ENCODE assay signal across 7 mouse cellular contexts in genomic region chr4:155785819-155786218, GRCm38 (mm10). TPM values are rescaled to one million over a fixed set of nuclear protein-coding genes. Genes with fewer than 3 reads are reported as not detected.
DNase-seq lines count a peak whose midpoint lies in the region; ATAC-seq and TF ChIP-seq lines count a peak whose summit lies in the region.

Gene Tmem88b (minus strand): TSS chr4:155785874.

- ATAC-seq in embryonic facial prominence, embryonic 13.5 days (ENCODE audit: insufficient number of reproducible peaks, insufficient read depth, low FRiP score, low TSS enrichment, low read depth): no peak
- no peak for ATAC-seq in intestine, embryonic 16.5 days
- ATAC-seq in neural tube, embryonic 13.5 days (ENCODE audit: low read depth): no peak

- H3K4me3 ChIP-seq in liver, adult 2 months (ENCODE audit: insufficient read depth, low read depth, low read length): peak within 1 kb of the TSS; percentile 74; the same call in 1 of the 2 replicates
- H3K4me3 ChIP-seq in embryonic facial prominence, embryonic 13.5 days: peak within 1 kb of the TSS; percentile 66
- peak within 1 kb of the TSS; percentile 76 for H3K4me3 ChIP-seq in intestine, embryonic 16.5 days (ENCODE audit: low read length)
- H3K4me3 ChIP-seq in neural tube, embryonic 13.5 days: peak within 1 kb of the TSS; percentile 57

- no peaks in the 10 kb centered on the region for H3K27me3 ChIP-seq in liver, adult 2 months (ENCODE audit: control insufficient read depth, insufficient read depth, low read length)
- H3K27me3 ChIP-seq in embryonic facial prominence, embryonic 13.5 days: no peaks in the 10 kb centered on the region
- no peaks in the 10 kb centered on the region for H3K27me3 ChIP-seq in intestine, embryonic 16.5 days (replicated peaks; ENCODE audit: control insufficient read depth, insufficient read depth, low read length)
- no peaks in the 10 kb centered on the region for H3K27me3 ChIP-seq in neural tube, embryonic 13.5 days

- H3K9me3 ChIP-seq in embryonic facial prominence, embryonic 13.5 days: no peaks in the 10 kb centered on the region
- H3K9me3 ChIP-seq in intestine, embryonic 16.5 days (ENCODE audit: control insufficient read depth, low read length): no peaks in the 10 kb centered on the region
- no peaks in the 10 kb centered on the region for H3K9me3 ChIP-seq in neural tube, embryonic 13.5 days

- TF ChIP-seq POLR2A in liver, adult 2 months (IDR thresholded peaks at IDR 0.05; ENCODE audit: extremely low read depth, insufficient read depth, low read length): no peak

- H3K4me2 ChIP-seq in embryonic facial prominence, embryonic 13.5 days: peak within 1 kb of the TSS; percentile 66
- H3K4me2 ChIP-seq in intestine, embryonic 16.5 days (ENCODE audit: low read depth, low read length): peak within 1 kb of the TSS; percentile 73
- H3K4me2 ChIP-seq in neural tube, embryonic 13.5 days: peak within 1 kb of the TSS; percentile 70

- peak within 1 kb of the TSS; percentile 98; the same call in 1 of the 2 replicates for H3K9ac ChIP-seq in liver, adult 2 months (ENCODE audit: low read depth, low read length)
- H3K9ac ChIP-seq in embryonic facial prominence, embryonic 13.5 days: peak within 1 kb of the TSS; percentile 85; the same call in 1 of the 2 replicates
- peak within 1 kb of the TSS; percentile 91 for H3K9ac ChIP-seq in intestine, embryonic 16.5 days (ENCODE audit: low read depth, low read length)
- peak within 1 kb of the TSS; percentile 82 for H3K9ac ChIP-seq in neural tube, embryonic 13.5 days

- H3K27ac ChIP-seq in liver, adult 2 months (replicated peaks; ENCODE audit: insufficient read depth, low read depth, low read length): peak within 1 kb of the TSS; percentile 97
- H3K27ac ChIP-seq in embryonic facial prominence, embryonic 13.5 days: no peak within 1 kb of the TSS
- H3K27ac ChIP-seq in intestine, embryonic 16.5 days (ENCODE audit: low read length): peak within 1 kb of the TSS; percentile 97
- no peak within 1 kb of the TSS for H3K27ac ChIP-seq in neural tube, embryonic 13.5 days (replicated peaks)

- no peaks in the 10 kb centered on the region for H3K36me3 ChIP-seq in liver, adult 2 months (ENCODE audit: control insufficient read depth, insufficient read depth, low read length)
- H3K36me3 ChIP-seq in embryonic facial prominence, embryonic 13.5 days: no peaks in the 10 kb centered on the region
- no peaks in the 10 kb centered on the region for H3K36me3 ChIP-seq in intestine, embryonic 16.5 days (ENCODE audit: control insufficient read depth, insufficient read depth, low read length)
- H3K36me3 ChIP-seq in neural tube, embryonic 13.5 days: no peaks in the 10 kb centered on the region

- TF ChIP-seq CTCF in liver, adult 2 months (IDR thresholded peaks at IDR 0.05; ENCODE audit: low read depth, low read length): 0 out of 2 replicates have a peak, but pooled peaks have one; percentile 9

- no peaks in the 10 kb centered on the region; the same call in 1 of the 2 replicates for H3K4me1 ChIP-seq in liver, adult 2 months (ENCODE audit: control insufficient read depth, insufficient read depth, low read length)
- H3K4me1 ChIP-seq in embryonic facial prominence, embryonic 13.5 days: peaks cover 9% of the 10 kb centered on the region
- H3K4me1 ChIP-seq in intestine, embryonic 16.5 days (ENCODE audit: control insufficient read depth, insufficient read depth, low read length): peaks cover 15% of the 10 kb centered on the region
- H3K4me1 ChIP-seq in neural tube, embryonic 13.5 days (replicated peaks): peaks cover 18% of the 10 kb centered on the region

- DNase-seq in liver, adult 2 months (ENCODE audit: extremely low read depth, low read depth, low spot score): no peak
- no peak for DNase-seq in liver
- DNase-seq in cerebellum, adult 11-12 months: no peak
- DNase-seq in urinary bladder, postnatal 14 days (ENCODE audit: low spot score): no peak

- 83% methylated on average over 5 of the region's 5 CpGs for WGBS in liver, adult 2 months
- WGBS in embryonic facial prominence, embryonic 13.5 days: 55% methylated on average over 5 of the region's 5 CpGs
- 60% methylated on average over 5 of the region's 5 CpGs for WGBS in intestine, embryonic 16.5 days
- WGBS in neural tube, embryonic 13.5 days: 67% methylated on average over 5 of the region's 5 CpGs

- no peaks in the 10 kb centered on the region for H3K79me2 ChIP-seq in liver, adult 2 months (ENCODE audit: control insufficient read depth, insufficient read depth, low read length)

RNA-seq across cellular contexts. Expression of gene Tmem88b, which starts in this region (rescaled TPM):
- 0.74 and 0.87 TPM in 2 replicates for total RNA-seq in liver, adult 2 months (2014; rRNA removed)
- polyA plus RNA-seq in liver, adult 2 months (2012; rRNA removed): 1.3 and 1.9 TPM in 2 replicates
- 0.67 and 0.74 TPM in 2 replicates for polyA plus RNA-seq in embryonic facial prominence, embryonic 13.5 days (2015; fragmentation: Nextera tagmentation; extraction: Ambion mirVana)
- 0.89 and 1.1 TPM in 2 replicates for polyA plus RNA-seq in intestine, embryonic 16.5 days (2015; fragmentation: Nextera tagmentation; extraction: Ambion mirVana)
- polyA plus RNA-seq in neural tube, embryonic 13.5 days (2015; fragmentation: Nextera tagmentation; extraction: Ambion mirVana): 0.49 and 1.1 TPM in 2 replicates

Comparison
In these comparisons a context has a peak if more than half of its experiments do, and no peak if none do; other contexts are left out.
1. H3K27ac ChIP-seq: peak in liver, adult 2 months (single experiment) and intestine, embryonic 16.5 days (single experiment); none in embryonic facial prominence, embryonic 13.5 days (single experiment) and neural tube, embryonic 13.5 days (single experiment).
2. Peak in every context shown above with its lines, with median percentiles within 50 percentile points of each other: H3K4me3 ChIP-seq, H3K9ac ChIP-seq and H3K4me2 ChIP-seq.